Mouse (Mus musculus): ENCODE data around the gene Nrxn1. TPM values are rescaled to one million over a fixed set of nuclear protein-coding genes. Genes with fewer than 3 reads are reported as not detected.

Gene Nrxn1
- total and polyA plus RNA-seq, 3 experiments: not detected

DNA sequence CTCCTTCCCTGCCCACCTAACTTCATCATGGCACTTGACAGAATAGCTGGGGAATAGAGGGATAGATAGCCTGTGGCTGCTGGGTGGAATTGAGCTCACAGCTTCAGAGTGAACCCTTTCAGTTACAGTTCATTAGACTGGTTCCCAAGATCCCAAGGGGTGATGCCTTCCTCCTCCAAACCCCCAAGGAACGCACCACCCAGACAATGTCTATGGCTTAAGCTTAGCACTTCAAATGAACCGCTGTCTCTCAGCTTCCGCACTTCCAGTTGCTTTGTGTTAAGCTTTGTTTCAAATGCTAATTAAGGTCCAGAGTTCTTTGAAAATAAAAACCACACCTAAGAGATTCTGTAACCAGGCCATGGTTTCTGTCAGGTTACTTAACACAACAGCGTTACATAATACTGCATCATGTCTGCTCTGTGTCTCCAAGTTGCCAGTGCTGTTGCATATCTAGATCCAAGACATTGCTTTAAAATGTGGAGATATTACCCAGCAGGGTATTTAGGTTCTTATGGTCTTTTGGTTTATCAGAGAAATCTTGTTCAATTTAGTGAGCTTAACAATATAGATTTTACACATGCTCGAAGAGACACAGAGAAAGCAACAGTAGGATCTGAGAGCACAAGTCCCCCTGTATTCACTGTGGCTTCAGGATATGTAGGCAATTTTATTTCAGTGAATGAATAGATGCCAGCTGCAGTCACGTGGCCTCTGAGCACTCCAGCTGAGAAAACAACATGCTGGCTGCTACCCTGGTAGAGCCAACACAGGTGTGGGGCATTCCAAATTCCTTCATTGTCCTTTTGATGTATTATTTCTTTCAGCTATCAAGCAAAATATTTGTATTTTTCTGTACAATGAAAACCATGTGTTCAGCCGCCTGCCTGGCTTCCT lies 702.3 kb downstream of the Nrxn1 start:
- Histone ChIP-seq H3K9ac (ENCODE audit: insufficient read depth, low read depth) (no peak overlapping the region), H3K27ac (ENCODE audit: insufficient read depth, low read depth) (no peak overlapping the region), H3K4me1 (ENCODE audit: control insufficient read depth in 1 of 2, insufficient read depth in 2 of 2) (no peaks in the 10 kb centered on the region), H3K4me2 (ENCODE audit: insufficient read depth, low read depth, poor library complexity, severe bottlenecking) (no peak overlapping the region), H3K27me3 (replicated peaks) (no peaks in the 10 kb centered on the region), H3K36me3 (replicated peaks in 1 of 2; ENCODE audit: control insufficient read depth in 1 of 2, insufficient read depth in 1 of 2, low read length in 1 of 2) (no peaks in the 10 kb centered on the region), H3K4me3 (replicated peaks in 1 of 3; ENCODE audit: low read depth in 2 of 3, low read length in 2 of 3, poor library complexity in 1 of 3) (no peak overlapping the region), H3K79me2 (replicated peaks; ENCODE audit: control insufficient read depth, extremely low read depth, insufficient read depth, poor library complexity, severe bottlenecking) (no peaks in the 10 kb centered on the region), H3K9me3 (replicated peaks; ENCODE audit: low read length) (peaks cover 38% of the 10 kb centered on the region)
- no peak for TF ChIP-seq ELF1 (IDR thresholded peaks at IDR 0.05; ENCODE audit: low read depth, low read length)
- TF ChIP-seq E2F4 (IDR thresholded peaks at IDR 0.05; ENCODE audit: insufficient replicate concordance, low read depth, low read length): no peak
- no peak for TF ChIP-seq MYC (IDR thresholded peaks at IDR 0.05; ENCODE audit: low read depth, low read length)
- no peak for DNase-seq (ENCODE audit: extremely low read depth)
- in situ Hi-C loops (cut with MboI; ENCODE audit: low pct_ligation_motif_present, low pct_unique_long_range_greater_than_20kb, low sequenced_read_pairs): no loop called here
- dilution Hi-C loops (cut with MboI; ENCODE audit: extremely low pct_ligation_motif_present, extremely low pct_unique_long_range_greater_than_20kb, low sequenced_read_pairs): no loop called here

DNA sequence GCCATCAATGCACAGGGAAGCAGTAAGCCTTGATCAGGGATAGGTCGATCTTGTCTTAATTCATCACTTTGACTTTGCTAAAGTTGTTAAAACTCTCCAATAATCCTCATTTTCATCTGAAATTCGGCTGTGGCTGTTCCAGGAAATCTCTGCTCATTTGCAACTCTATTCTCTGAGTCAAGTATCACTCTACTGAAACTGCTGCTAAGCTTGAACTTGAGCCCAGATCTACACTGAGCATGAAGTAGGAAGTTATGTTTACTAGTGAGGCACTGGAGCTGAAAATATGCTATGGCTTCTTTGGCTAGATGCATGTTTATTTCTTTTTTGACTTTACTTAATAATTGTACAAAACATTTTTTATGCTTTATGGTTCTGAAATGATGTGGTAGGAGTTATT lies 708.0 kb downstream of the Nrxn1 start:
- Histone ChIP-seq H3K4me1 (ENCODE audit: control insufficient read depth in 1 of 2, insufficient read depth in 2 of 2) (no peaks in the 10 kb centered on the region), H3K27ac (ENCODE audit: insufficient read depth, low read depth) (no peak overlapping the region), H3K4me3 (replicated peaks in 1 of 3; ENCODE audit: low read depth in 2 of 3, low read length in 2 of 3, poor library complexity in 1 of 3) (no peak overlapping the region), H3K9ac (ENCODE audit: insufficient read depth, low read depth) (no peak overlapping the region), H3K27me3 (replicated peaks) (no peaks in the 10 kb centered on the region), H3K36me3 (replicated peaks in 1 of 2; ENCODE audit: control insufficient read depth in 1 of 2, insufficient read depth in 1 of 2, low read length in 1 of 2) (no peaks in the 10 kb centered on the region), H3K79me2 (replicated peaks; ENCODE audit: control insufficient read depth, extremely low read depth, insufficient read depth, poor library complexity, severe bottlenecking) (no peaks in the 10 kb centered on the region), H3K9me3 (replicated peaks; ENCODE audit: low read length) (peaks cover 25% of the 10 kb centered on the region), H3K4me2 (ENCODE audit: insufficient read depth, low read depth, poor library complexity, severe bottlenecking) (no peak overlapping the region)
- TF ChIP-seq MAFK (IDR thresholded peaks at IDR 0.05; ENCODE audit: insufficient replicate concordance, low read length) (no peak), MAX (IDR thresholded peaks at IDR 0.05; ENCODE audit: low read length) (no peak), ZKSCAN1 (IDR thresholded peaks at IDR 0.05; ENCODE audit: borderline replicate concordance, low read depth, low read length) (no peak), CHD2 (IDR thresholded peaks at IDR 0.05; ENCODE audit: low read length) (no peak), RCOR1 (conservative IDR thresholded peaks at IDR 0.05; ENCODE audit: low read depth, low read length) (no peak), EP300 (IDR thresholded peaks at IDR 0.05; ENCODE audit: low read length) (no peak), MYC (IDR thresholded peaks at IDR 0.05; ENCODE audit: low read depth, low read length) (no peak), MEF2A (IDR thresholded peaks at IDR 0.05; ENCODE audit: borderline replicate concordance, low read depth, low read length) (no peak), GABPA (IDR thresholded peaks at IDR 0.05; ENCODE audit: insufficient replicate concordance, low read depth, low read length) (no peak), PAX5 (IDR thresholded peaks at IDR 0.05; ENCODE audit: low read length) (no peak), NRF1 (IDR thresholded peaks at IDR 0.05; ENCODE audit: low read depth, low read length) (no peak)
- no peak for DNase-seq (ENCODE audit: extremely low read depth)
- in situ Hi-C loops (cut with MboI; ENCODE audit: low pct_ligation_motif_present, low pct_unique_long_range_greater_than_20kb, low sequenced_read_pairs): no loop called here
- dilution Hi-C loops (cut with MboI; ENCODE audit: extremely low pct_ligation_motif_present, extremely low pct_unique_long_range_greater_than_20kb, low sequenced_read_pairs): no loop called here
